Mouse (Mus musculus): Measurements from ENCODE around the gene Ltn1.

DNA sequence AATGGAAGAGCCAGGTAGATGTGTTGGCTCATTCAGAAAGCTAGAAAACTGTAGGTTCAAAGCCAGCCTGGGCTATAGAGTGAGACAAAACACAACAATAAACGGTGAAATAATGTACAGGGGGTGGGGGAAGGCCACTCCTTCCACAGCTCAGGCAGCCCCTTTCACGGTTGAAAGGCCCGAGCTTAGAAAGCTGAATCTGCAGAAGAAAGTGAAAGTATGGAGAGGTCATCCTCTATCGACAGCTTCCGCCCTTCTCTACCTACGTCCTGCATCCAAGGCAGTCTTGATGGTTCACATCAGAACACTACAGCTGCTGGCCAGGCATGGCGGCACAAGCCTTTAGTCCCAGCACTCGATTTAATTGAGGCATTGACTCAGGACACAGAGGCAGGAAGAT lies 6.3 kb upstream of the Ltn1 start:
- TF ChIP-seq POLR2A (IDR thresholded peaks at IDR 0.05; ENCODE audit: low read depth, low read length) (no peak), CTCF (conservative IDR thresholded peaks at IDR 0.05; ENCODE audit: insufficient read depth, insufficient read length, low read depth, low read length) (no peak)
